Mouse (Mus musculus) heart, embryonic 12.5 days (tissue): ENCODE results near the gene Nmrk2. TPM values are rescaled to one million over a fixed set of nuclear protein-coding genes. Genes with fewer than 3 reads are reported as not detected.

Experiments used
- ATAC-seq: fragments of 200-750 bp; cut with Nextera tagmentation; 2 replicates; pipeline ENCODE4 v1.8.0; 2017; ENCODE audit warnings: moderate TSS enrichment, moderate library complexity; ENCODE audit not compliant: insufficient number of reproducible peaks, low FRiP score
- H3K27ac ChIP-seq: fragments of 300-500 bp; sonication (generic); 2 replicates; pipeline ENCODE4 v1.5.1; 2016; ENCODE audit warnings: mild to moderate bottlenecking, moderate library complexity; ENCODE audit not compliant: poor library complexity, severe bottlenecking
- H3K27me3 ChIP-seq: fragments of 300-500 bp; sonication (generic); replicated peaks from 2 replicates; pipeline ENCODE4 v1.6.1; 2016; ENCODE audit warnings: mild to moderate bottlenecking, moderate library complexity
- H3K36me3 ChIP-seq: fragments of 300-500 bp; sonication (generic); 2 replicates; pipeline ENCODE4 v1.6.1; 2016; ENCODE audit warnings: mild to moderate bottlenecking, moderate library complexity
- H3K4me1 ChIP-seq: fragments of 300-500 bp; sonication (generic); replicated peaks from 2 replicates; pipeline ENCODE4 v1.6.1; 2016; ENCODE audit warnings: mild to moderate bottlenecking
- H3K4me2 ChIP-seq: fragments of 300-500 bp; sonication (generic); 2 replicates; pipeline ENCODE4 v1.6.1; 2016; ENCODE audit warnings: mild to moderate bottlenecking, moderate library complexity
- H3K4me3 ChIP-seq: fragments of 300-500 bp; sonication (generic); 2 replicates; pipeline ENCODE4 v1.5.1; 2016; ENCODE audit warnings: mild to moderate bottlenecking
- H3K9ac ChIP-seq: fragments of 300-500 bp; sonication (generic); 2 replicates; pipeline ENCODE4 v1.6.1; 2016; ENCODE audit warnings: mild to moderate bottlenecking, moderate library complexity
- H3K9me3 ChIP-seq: fragments of 300-500 bp; sonication (generic); replicated peaks from 2 replicates; pipeline ENCODE4 v1.6.1; 2016; ENCODE audit warnings: mild to moderate bottlenecking, moderate library complexity
- WGBS: fragments of 180-500 bp; shearing (Covaris S2); methylation state at CpG from one replicate; pipeline ENCODE4 v1.1.7; 2016; 5-methylcytosine and 5-hydroxymethylcytosine counted together
- polyA plus RNA-seq: library from polyadenylated mRNA; unstranded; fragments of >200 nt; fragmentation: Nextera tagmentation; extraction: Ambion mirVana; gene quantifications from 2 replicates; pipeline ENCODE4 v1.2.1, GENCODE M21; 2016

Nmrk2 gene
- polyA plus RNA-seq, result 3.9 and 4.9 TPM in 2 replicates

GRCm38 (mm10) chr10:81201807-81202758, at the start of gene Nmrk2:
Gene Nmrk2, minus strand, starts transcription at chr10:81202051.
- Histone ChIP-seq H3K36me3 (no peaks in the 10 kb centered on the region), H3K4me1 (peaks cover 66% of the 10 kb centered on the region), H3K27me3 (no peaks in the 10 kb centered on the region), H3K9ac (peak within 1 kb of the TSS; percentile 61), H3K4me3 (0 out of 2 replicates have a peak within 1 kb of the TSS, but pooled peaks have one; percentile 2), H3K4me2 (peak within 1 kb of the TSS; percentile 50), H3K9me3 (no peaks in the 10 kb centered on the region), H3K27ac (peak within 1 kb of the TSS; percentile 94)
- WGBS, result 47% methylated on average over 13 of the region's 13 CpGs
- peak; percentile 43 for ATAC-seq

- Histone ChIP-seq H3K9me3 (no peaks in the 10 kb centered on the region), H3K4me3 (no peak overlapping the region), H3K4me2 (no peak overlapping the region), H3K27ac (no peak overlapping the region), H3K27me3 (peaks cover 62% of the 10 kb centered on the region), H3K36me3 (no peaks in the 10 kb centered on the region), H3K9ac (no peak overlapping the region), H3K4me1 (peaks cover 11% of the 10 kb centered on the region)
- ATAC-seq, result no peak
- 74% methylated on average over 8 of the region's 8 CpGs for WGBS
Observed at GRCm38 (mm10) chr10:81249442-81249841, 47.6 kb upstream of the Nmrk2 start.

GRCm38 (mm10) chr10:81247804-81248203, 46.0 kb upstream of the Nmrk2 start:
- no peak for ATAC-seq
- no peaks in the 10 kb centered on the region for H3K9me3 ChIP-seq

GRCm38 (mm10) chr10:81245166-81245565, 43.3 kb upstream of the Nmrk2 start:
- Histone ChIP-seq H3K4me3 (no peak overlapping the region), H3K27ac (no peak overlapping the region), H3K9ac (no peak overlapping the region), H3K36me3 (no peaks in the 10 kb centered on the region), H3K27me3 (peaks cover 64% of the 10 kb centered on the region), H3K9me3 (no peaks in the 10 kb centered on the region), H3K4me1 (0 out of 2 replicates have a peak, but pooled peaks cover 9% of the 10 kb centered on the region), H3K4me2 (no peak overlapping the region)
- 80% methylated on average over 6 of the region's 6 CpGs for WGBS
- ATAC-seq, result no peak

More at GRCm38 (mm10) chr10:81247804-81248203, 46.0 kb upstream of the Nmrk2 start:
- no peak overlapping the region for H3K4me2 ChIP-seq
- peaks cover 61% of the 10 kb centered on the region for H3K27me3 ChIP-seq
- H3K4me3 ChIP-seq, result no peak overlapping the region
- WGBS, result 81% methylated on average over 2 of the region's 2 CpGs
- peaks cover 8% of the 10 kb centered on the region for H3K4me1 ChIP-seq
- H3K27ac ChIP-seq, result no peak overlapping the region
- no peak overlapping the region for H3K9ac ChIP-seq
- H3K36me3 ChIP-seq, result no peaks in the 10 kb centered on the region

GRCm38 (mm10) chr10:81244595-81244994, 42.7 kb upstream of the Nmrk2 start:
- Histone ChIP-seq H3K9me3 (no peaks in the 10 kb centered on the region), H3K4me1 (peaks cover 13% of the 10 kb centered on the region; the same call in 1 of the 2 replicates), H3K36me3 (no peaks in the 10 kb centered on the region), H3K4me3 (no peak overlapping the region), H3K27me3 (peaks cover 65% of the 10 kb centered on the region), H3K27ac (no peak overlapping the region), H3K4me2 (no peak overlapping the region; the same call in 1 of the 2 replicates), H3K9ac (no peak overlapping the region)
- peak; percentile 19; the same call in 1 of the 2 replicates for ATAC-seq
- 9% methylated on average over 17 of the region's 17 CpGs for WGBS

- Histone ChIP-seq H3K9ac (no peak overlapping the region), H3K4me2 (no peak overlapping the region), H3K36me3 (no peaks in the 10 kb centered on the region), H3K27ac (no peak overlapping the region), H3K4me1 (peaks cover 17% of the 10 kb centered on the region; the same call in 1 of the 2 replicates), H3K27me3 (peaks cover 69% of the 10 kb centered on the region), H3K4me3 (no peak overlapping the region), H3K9me3 (no peaks in the 10 kb centered on the region)
- no peak for ATAC-seq
- WGBS, result 70% methylated on average over 4 of the region's 4 CpGs
Observed at GRCm38 (mm10) chr10:81244146-81244545, 42.3 kb upstream of the Nmrk2 start.

- Histone ChIP-seq H3K4me3 (no peak overlapping the region), H3K27me3 (peaks cover 83% of the 10 kb centered on the region), H3K4me2 (no peak overlapping the region), H3K4me1 (peaks cover 17% of the 10 kb centered on the region; the same call in 1 of the 2 replicates), H3K9ac (no peak overlapping the region), H3K36me3 (no peaks in the 10 kb centered on the region), H3K9me3 (no peaks in the 10 kb centered on the region), H3K27ac (no peak overlapping the region)
- ATAC-seq, result no peak
- 89% methylated on average over 16 of the region's 16 CpGs for WGBS
Observed at GRCm38 (mm10) chr10:81242021-81242420, 40.2 kb upstream of the Nmrk2 start.

- H3K27ac ChIP-seq, result no peak overlapping the region
- H3K4me3 ChIP-seq, result no peak overlapping the region
- no peak for ATAC-seq
- peaks cover 17% of the 10 kb centered on the region; the same call in 1 of the 2 replicates for H3K4me1 ChIP-seq
- no peaks in the 10 kb centered on the region for H3K36me3 ChIP-seq
- no peaks in the 10 kb centered on the region for H3K9me3 ChIP-seq
- no peak overlapping the region for H3K9ac ChIP-seq
- WGBS, result 23% methylated on average over 13 of the region's 13 CpGs
- H3K27me3 ChIP-seq, result peaks cover 88% of the 10 kb centered on the region
- H3K4me2 ChIP-seq, result no peak overlapping the region
Observed at GRCm38 (mm10) chr10:81240876-81241275, 39.0 kb upstream of the Nmrk2 start.

GRCm38 (mm10) chr10:81238618-81239017, 36.8 kb upstream of the Nmrk2 start:
- no peaks in the 10 kb centered on the region for H3K36me3 ChIP-seq
- no peak for ATAC-seq
- no peak overlapping the region for H3K27ac ChIP-seq
- peaks cover 74% of the 10 kb centered on the region for H3K27me3 ChIP-seq
- 88% methylated on average over 2 of the region's 2 CpGs for WGBS
- no peak overlapping the region for H3K4me3 ChIP-seq
- no peak overlapping the region for H3K4me2 ChIP-seq
- H3K9me3 ChIP-seq, result no peaks in the 10 kb centered on the region
- H3K4me1 ChIP-seq, result peaks cover 12% of the 10 kb centered on the region
- H3K9ac ChIP-seq, result no peak overlapping the region

GRCm38 (mm10) chr10:81236471-81237268, 34.8 kb upstream of the Nmrk2 start:
- no peak overlapping the region for H3K27ac ChIP-seq
- peaks cover 55% of the 10 kb centered on the region for H3K27me3 ChIP-seq
- H3K9me3 ChIP-seq, result no peaks in the 10 kb centered on the region
- no peak overlapping the region for H3K4me2 ChIP-seq
- peaks cover 14% of the 10 kb centered on the region for H3K4me1 ChIP-seq
- ATAC-seq, result no peak
- no peak overlapping the region for H3K9ac ChIP-seq
- H3K36me3 ChIP-seq, result no peaks in the 10 kb centered on the region
- H3K4me3 ChIP-seq, result no peak overlapping the region
- 77% methylated on average over 12 of the region's 12 CpGs for WGBS

GRCm38 (mm10) chr10:81234206-81234605, 32.4 kb upstream of the Nmrk2 start:
- no peak overlapping the region for H3K4me2 ChIP-seq
- WGBS, result 66% methylated on average over 6 of the region's 6 CpGs
- no peak for ATAC-seq

More at GRCm38 (mm10) chr10:81234206-81234605, 32.4 kb upstream of the Nmrk2 start:
- no peaks in the 10 kb centered on the region for H3K9me3 ChIP-seq
- peaks cover 53% of the 10 kb centered on the region for H3K27me3 ChIP-seq
- peaks cover 22% of the 10 kb centered on the region for H3K4me1 ChIP-seq
- no peak overlapping the region for H3K9ac ChIP-seq
- H3K36me3 ChIP-seq, result no peaks in the 10 kb centered on the region
- H3K4me3 ChIP-seq, result no peak overlapping the region
- H3K27ac ChIP-seq, result no peak overlapping the region
